Mouse (Mus musculus) spleen, adult 2 months (tissue): ENCODE measurements around the gene Ssc5d.

Experiments
- CTCF ChIP-seq: fragments of 200-500 bp; IDR thresholded peaks from 2 replicates; pipeline ENCODE4 v1.5.1; 2011; ENCODE audit warnings: mild to moderate bottlenecking, inconsistent platforms; ENCODE audit not compliant: insufficient read depth, insufficient read length, insufficient replicate concordance; ENCODE audit errors: extremely low read depth
- POLR2A ChIP-seq: fragments of 200-500 bp; IDR thresholded peaks from 2 replicates; pipeline ENCODE4 v1.6.1; 2011; ENCODE audit warnings: low read depth, low read length, inconsistent platforms

DNA sequence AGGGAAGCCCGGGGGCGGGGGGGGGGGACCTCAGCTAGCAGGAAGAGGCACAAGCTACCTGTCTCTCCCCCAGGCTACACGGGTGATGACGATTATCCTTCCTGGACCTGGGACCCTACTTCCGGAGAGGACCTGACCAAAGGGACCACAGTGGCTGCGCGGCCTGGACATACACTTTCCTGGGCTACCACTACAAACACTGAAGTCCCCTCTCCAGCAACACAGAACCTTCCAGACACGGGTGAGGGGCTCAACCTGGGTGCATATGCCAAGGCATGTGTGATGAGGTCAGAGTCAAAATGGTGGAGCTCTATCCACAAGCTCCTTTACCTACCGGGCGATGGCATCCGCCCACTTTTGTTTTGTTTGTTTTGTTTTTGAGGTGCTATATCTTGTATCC is 11.8 kb downstream of the Ssc5d start:
- TF ChIP-seq CTCF: no peak
- no peak for TF ChIP-seq POLR2A
